Mouse (Mus musculus) frontal cortex, postnatal 14 days (tissue): ENCODE results near the gene Nkpd1.

Experiments used
- DNase-seq, 2 experiments: peaks; one replicate each; pipeline ENCODE4 v3.0.0; 2022; ENCODE audit warnings: low spot score in 2 of 2

The Nkpd1 gene

DNA sequence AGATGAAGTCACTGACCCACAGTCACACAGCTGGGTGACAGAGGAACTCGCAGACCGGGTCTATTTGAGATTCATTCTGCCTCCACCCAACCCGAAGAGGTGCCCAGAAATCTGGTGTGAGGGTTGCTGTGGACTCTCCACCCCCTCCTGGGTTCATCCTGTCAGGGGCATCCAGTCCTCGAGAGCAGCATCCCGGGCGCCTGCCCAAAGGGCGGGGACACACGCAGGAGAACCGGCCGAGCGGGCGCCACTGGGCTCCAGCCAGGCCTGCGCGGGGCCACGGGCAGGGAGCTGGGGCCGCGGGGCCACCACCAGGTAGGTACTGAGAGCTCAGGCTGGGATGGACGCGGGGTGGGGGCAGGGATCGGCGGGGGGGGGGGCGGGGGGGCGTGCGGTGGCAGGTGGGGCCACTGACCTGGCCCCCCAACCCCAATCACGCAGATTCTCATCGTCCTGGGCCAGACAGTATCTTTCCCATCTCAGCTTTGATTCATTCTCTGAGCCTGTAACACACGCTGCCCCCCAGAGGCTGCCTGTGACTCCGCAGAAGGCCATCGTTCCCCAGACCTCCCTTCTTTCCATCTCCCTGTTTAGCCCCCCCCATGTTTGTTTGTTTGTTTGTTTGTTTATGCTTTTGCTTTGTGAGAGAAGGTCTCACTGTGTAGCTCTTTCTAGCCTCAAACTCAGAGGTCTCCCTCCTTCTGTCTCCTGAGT, at the start of gene Nkpd1:
TSS of gene Nkpd1 (plus strand) at position 187 of the 714 bp plus-strand sequence.
- no peak for DNase-seq

GRCm38 (mm10) chr7:19468279-19468678, 49.4 kb upstream of the Nkpd1 start:
- DNase-seq, result no peak

DNA sequence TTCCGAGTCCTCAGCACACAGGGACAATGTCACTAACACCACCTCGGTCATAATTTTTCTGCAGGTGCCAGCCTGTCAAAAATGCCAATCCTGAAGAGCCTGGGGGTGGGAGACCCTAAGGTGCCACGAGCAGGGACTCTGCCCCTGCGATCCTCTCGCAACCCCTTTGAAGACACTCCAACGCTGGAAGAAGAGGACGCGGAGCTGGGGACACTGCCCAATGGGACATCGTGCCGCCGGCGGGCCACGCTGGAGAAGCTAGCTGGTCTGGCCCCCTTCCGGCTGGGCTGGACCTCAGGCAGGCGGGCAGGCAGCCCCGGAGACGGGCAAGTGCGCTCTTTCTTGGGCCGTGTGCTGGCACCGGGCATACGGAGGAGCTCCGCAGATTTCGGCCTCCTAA, 48.2 kb upstream of the Nkpd1 start:
- DNase-seq, result no peak

GRCm38 (mm10) chr7:19470308-19470707, 47.3 kb upstream of the Nkpd1 start:
- no peak for DNase-seq

GRCm38 (mm10) chr7:19472403-19472802, 45.2 kb upstream of the Nkpd1 start:
- no peak for DNase-seq

DNA sequence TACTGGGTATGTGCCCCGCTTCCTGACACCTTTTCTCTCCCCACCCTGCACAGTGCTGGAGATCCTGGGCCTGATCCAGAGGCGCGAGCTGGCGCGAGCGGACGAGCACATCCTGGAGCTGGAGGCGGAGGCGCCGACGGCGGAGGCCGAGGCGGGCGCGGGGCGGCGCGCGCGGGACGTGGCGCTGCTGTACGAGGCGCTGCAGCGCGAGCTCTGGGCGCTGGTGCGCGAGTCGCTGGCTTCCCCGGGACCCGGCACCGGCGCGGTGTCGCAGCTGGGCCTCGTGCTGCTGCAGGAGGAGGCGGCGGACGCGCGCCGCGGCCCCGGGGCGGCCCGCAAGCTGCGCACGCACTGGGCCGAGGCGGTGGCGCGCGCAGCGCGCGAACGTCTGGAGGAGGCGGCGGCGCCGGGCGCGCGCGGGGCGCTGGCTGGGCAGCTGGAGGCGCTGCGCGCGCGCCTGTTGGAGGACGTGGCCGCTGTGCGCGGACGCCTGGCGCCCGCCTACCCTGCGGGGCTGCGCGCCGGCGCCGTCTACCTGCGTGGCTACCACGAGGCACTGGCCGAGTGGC, 43.7 kb upstream of the Nkpd1 start:
- peak; percentile 57 to 70 for DNase-seq

DNA sequence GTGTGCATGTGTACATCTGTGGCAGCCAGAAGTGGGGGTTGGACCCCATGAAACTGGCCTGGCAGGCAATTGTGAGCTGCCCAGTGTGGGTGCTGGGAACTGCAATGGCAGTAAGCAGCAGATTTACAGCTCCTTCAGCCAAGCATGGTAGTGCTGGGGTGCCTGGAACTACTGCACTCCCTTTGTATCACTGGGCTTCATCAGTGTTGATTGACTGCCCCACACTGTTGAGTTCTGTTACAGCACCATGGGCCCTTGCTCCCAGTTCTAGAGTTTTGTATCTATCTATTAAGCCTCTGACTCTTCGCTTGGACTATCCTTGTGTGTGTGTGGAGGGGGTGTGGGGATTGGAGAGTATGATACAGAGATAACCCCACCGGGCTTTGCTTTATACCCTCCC, 40.6 kb upstream of the Nkpd1 start:
- no peak for DNase-seq

- DNase-seq, result no peak
Measured at GRCm38 (mm10) chr7:19477624-19478384, 39.8 kb upstream of the Nkpd1 start.

GRCm38 (mm10) chr7:19483281-19483680, 34.4 kb upstream of the Nkpd1 start:
- DNase-seq, result no peak

DNA sequence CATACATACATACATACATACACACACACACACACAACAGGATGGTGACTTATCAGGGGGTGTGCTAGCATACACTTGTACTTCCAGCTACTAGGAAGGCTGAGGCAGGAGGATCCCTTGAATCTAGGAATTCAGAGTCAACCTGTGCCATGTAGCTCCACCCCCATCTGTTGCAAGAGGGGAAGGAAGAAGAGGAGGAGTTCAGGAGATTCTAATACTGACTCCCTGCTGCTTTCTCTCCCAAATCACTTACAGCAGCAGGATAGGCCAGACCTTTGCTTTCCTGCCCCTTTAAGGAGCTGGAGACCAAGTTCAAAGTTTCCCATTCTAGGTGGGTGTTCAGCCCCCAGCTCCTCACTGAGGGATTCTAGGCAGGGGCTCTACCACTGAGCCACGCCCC, 32.1 kb upstream of the Nkpd1 start:
- no peak for DNase-seq

- no peak for DNase-seq
Measured at GRCm38 (mm10) chr7:19486549-19486948, 31.1 kb upstream of the Nkpd1 start.

DNA sequence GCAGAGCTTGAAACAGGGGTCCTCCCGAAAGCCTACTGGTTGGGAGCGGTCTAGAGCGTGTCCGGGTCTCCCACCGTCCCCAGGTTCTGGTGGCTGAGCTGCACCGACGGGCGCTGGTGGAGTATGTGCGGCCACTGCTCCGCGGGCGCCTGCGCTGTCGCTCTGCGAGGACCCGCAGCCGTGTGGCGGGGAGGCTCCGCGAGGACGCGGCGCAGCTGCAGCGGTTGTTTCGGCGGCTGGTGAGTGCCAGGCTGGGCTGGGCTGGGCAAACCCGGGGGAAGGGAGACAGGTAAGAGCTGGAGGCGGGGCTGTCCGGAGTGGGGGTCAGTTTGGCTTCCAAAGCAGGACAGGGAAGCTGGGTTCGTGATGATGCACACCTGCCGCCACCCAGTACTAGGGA, 28.1 kb upstream of the Nkpd1 start:
- DNase-seq, result no peak

DNA sequence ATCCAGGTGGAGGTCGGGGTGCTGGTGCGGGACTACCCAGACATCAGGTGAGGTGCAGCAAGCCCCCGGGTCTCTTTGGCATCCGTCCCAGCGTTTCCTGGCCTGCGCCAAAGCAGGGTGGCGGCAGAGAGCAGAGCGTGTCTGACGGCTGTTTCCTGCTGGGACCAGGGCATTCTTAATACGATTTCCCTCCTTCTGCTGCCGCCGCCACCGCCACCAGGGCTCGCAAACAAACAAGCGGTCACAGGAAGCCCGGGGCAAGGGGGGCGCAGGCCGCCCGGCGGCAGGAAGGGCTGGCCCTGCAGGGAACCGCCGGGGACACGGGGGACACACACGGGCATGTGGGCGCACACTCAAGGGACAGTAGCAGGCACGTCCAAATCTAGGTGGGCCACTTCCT, 25.9 kb upstream of the Nkpd1 start:
- DNase-seq, result no peak

DNA sequence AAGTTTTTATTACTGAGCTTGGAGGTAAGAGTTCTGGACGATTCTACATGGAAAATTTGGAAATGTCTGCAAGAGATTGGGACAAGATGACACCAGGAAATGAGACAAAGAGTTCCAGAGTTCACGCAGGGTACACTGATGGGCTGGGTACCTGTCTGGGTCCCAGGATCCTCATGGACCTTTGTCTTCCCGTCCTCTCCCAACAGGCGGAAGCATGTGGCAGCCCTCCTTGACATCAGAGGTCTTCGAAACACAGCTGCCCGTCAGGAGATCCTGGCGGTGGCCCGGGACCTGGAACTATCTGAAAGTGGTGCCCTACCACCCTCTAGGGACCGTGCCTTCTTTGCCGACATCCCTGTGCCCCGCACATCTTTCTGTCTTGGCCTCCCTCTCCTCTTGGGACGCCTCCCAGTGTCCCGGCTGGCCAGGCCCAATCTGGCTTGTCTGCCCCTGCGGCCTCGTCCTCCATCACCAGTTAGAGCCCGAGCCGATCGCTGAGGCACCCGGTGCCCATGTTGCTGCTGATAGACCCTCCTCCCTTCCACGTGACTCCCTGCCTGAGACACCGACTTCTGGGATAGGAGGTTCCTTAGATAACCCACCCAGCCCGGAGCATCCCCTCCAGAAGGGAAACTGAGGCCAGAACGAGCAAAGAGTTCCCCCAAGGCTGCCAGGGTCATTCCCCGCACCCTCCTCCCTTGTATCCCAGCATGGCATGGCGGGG, 22.7 kb upstream of the Nkpd1 start:
- no peak for DNase-seq

DNA sequence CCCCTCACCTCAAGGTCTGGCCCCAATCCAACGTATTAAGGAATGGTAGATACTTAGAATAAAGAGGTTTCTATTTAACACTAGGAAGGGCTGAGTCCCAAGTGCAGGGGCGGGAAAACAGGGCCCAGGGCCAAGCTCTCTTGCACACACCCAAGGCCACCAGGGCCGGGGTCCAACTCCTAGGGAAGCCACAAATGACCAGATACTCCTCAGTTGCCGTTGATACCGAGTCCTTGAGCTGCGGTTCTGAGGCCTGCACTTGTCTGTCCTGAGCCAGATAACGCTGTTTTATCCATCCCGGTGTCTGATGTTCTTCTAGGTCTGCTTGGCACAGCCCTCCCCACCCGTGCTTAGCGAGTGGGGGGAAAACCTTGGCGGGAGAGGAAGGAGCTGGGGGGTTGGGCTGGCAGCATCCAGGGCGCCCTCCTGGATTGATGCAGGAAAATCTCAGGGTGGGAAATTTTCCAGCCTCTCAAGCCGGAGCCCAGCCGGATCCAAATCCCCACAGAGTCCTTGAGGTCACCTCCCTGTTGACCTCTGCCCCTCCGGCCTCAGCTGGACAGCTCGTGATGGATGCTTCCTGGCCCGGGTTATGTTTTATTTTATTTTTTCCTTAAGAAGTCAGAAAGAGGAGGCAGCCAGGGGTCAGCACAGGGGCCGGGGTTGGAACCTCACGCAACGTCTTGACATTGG, 22.0 kb upstream of the Nkpd1 start:
- DNase-seq, result no peak

GRCm38 (mm10) chr7:19496214-19496555, 21.5 kb upstream of the Nkpd1 start:
- no peak for DNase-seq

- no peak for DNase-seq
Measured at GRCm38 (mm10) chr7:19498326-19498725, 19.3 kb upstream of the Nkpd1 start.

GRCm38 (mm10) chr7:19500420-19501363, 16.9 kb upstream of the Nkpd1 start:
- DNase-seq, result no peak

DNA sequence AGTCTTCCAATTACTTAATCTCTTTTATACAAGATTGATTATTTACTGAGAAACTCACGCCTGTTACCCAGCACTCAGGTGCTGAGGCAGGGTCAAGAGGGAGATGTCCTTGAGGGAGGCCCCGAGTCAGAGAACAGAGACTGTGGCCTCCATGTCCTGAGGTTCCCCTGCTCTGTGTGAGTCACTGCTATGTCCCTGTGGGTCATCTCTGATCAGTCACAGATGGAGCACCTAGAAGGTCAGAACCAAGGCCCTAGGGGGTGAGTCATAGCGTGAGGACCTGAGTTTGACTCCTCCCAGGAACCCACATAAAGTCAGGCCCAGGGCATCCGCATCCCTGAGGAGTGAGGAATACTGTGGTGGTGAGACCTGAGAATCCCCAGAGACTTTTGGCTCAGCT, 16.0 kb upstream of the Nkpd1 start:
- DNase-seq, result no peak

DNA sequence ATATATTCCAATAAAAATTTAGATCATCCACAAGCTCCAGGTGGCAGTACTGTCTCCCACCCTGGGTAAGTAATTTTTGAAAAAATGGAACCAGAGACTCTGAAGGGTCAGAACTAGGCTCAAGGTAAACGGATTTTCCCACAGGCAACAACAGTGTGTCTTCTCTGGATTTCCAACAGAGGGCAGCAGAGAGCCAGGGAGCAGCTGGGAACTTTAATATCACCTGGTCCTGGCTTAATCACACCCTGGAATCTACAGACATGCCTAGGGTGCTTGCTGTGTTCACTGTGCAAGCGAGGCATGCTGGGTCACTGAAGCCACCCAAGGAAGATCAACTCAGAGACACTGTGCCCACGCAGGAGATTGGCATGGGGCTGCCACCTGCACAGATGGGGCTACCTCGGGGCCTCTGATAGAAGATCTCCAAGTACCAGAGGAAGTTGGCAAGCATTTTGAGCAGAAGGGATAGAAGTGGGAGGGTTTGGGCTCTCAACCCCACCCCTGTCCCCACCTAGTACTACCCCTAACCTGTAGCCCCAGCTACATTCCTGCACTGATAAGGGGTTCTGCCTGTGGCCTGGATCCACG, 14.1 kb upstream of the Nkpd1 start:
- no peak for DNase-seq
